Mouse (Mus musculus) mesoderm, embryonic 11.5 days (tissue): ENCODE measurements around the gene Emg1.

Experiments used
- DNase-seq: peaks from one replicate; pipeline ENCODE4 v3.0.0-alpha.2; 2012; ENCODE audit warnings: low read depth, low spot score

Gene Emg1

GRCm38 (mm10) chr6:124740888-124741761 lies 29.1 kb upstream of the Emg1 start, which contains the start of gene Grcc10:
Gene Grcc10, minus strand, starts transcription at chr6:124741374.
- peak; percentile 96 for DNase-seq

GRCm38 (mm10) chr6:124740211-124740887 lies 28.4 kb upstream of the Emg1 start:
- peak; percentile 61 for DNase-seq

GRCm38 (mm10) chr6:124739231-124739796 lies 27.3 kb upstream of the Emg1 start:
- no peak for DNase-seq

GRCm38 (mm10) chr6:124738511-124739023 lies 26.6 kb upstream of the Emg1 start, which contains the start of gene Ptpn6:
Gene Ptpn6, minus strand, starts transcription at chr6:124738714.
- DNase-seq = peak; percentile 42

- no peak for DNase-seq
Measured at GRCm38 (mm10) chr6:124737040-124737439, 25.1 kb upstream of the Emg1 start.

- DNase-seq = no peak
Measured at GRCm38 (mm10) chr6:124734417-124734816, 22.4 kb upstream of the Emg1 start.

GRCm38 (mm10) chr6:124732476-124733370 lies 20.7 kb upstream of the Emg1 start:
- no peak for DNase-seq

- no peak for DNase-seq
Measured at GRCm38 (mm10) chr6:124731038-124731437, 19.1 kb upstream of the Emg1 start.

GRCm38 (mm10) chr6:124729850-124730705 lies 18.1 kb upstream of the Emg1 start:
- DNase-seq = no peak

GRCm38 (mm10) chr6:124728621-124729020 lies 16.6 kb upstream of the Emg1 start:
- DNase-seq = no peak

- no peak for DNase-seq
Measured at GRCm38 (mm10) chr6:124724472-124724871, 12.5 kb upstream of the Emg1 start.

- no peak for DNase-seq
Measured at GRCm38 (mm10) chr6:124723541-124723940, 11.6 kb upstream of the Emg1 start.

GRCm38 (mm10) chr6:124722876-124723473 lies 11.0 kb upstream of the Emg1 start:
- DNase-seq = no peak

- no peak for DNase-seq
Measured at GRCm38 (mm10) chr6:124720904-124721303, 8.9 kb upstream of the Emg1 start.

- DNase-seq = no peak
Measured at GRCm38 (mm10) chr6:124719354-124719978, 7.5 kb upstream of the Emg1 start.

GRCm38 (mm10) chr6:124718703-124719102 lies 6.7 kb upstream of the Emg1 start:
- no peak for DNase-seq

- no peak for DNase-seq
Measured at GRCm38 (mm10) chr6:124717968-124718367, 6.0 kb upstream of the Emg1 start.

GRCm38 (mm10) chr6:124716864-124717490 lies 5.0 kb upstream of the Emg1 start:
- DNase-seq = peak; percentile 33

- DNase-seq = no peak
Measured at GRCm38 (mm10) chr6:124712918-124713317, 940 bp upstream of the Emg1 start.
